ENCODE assay signal across 10 mouse cellular contexts in the genomic region with DNA sequence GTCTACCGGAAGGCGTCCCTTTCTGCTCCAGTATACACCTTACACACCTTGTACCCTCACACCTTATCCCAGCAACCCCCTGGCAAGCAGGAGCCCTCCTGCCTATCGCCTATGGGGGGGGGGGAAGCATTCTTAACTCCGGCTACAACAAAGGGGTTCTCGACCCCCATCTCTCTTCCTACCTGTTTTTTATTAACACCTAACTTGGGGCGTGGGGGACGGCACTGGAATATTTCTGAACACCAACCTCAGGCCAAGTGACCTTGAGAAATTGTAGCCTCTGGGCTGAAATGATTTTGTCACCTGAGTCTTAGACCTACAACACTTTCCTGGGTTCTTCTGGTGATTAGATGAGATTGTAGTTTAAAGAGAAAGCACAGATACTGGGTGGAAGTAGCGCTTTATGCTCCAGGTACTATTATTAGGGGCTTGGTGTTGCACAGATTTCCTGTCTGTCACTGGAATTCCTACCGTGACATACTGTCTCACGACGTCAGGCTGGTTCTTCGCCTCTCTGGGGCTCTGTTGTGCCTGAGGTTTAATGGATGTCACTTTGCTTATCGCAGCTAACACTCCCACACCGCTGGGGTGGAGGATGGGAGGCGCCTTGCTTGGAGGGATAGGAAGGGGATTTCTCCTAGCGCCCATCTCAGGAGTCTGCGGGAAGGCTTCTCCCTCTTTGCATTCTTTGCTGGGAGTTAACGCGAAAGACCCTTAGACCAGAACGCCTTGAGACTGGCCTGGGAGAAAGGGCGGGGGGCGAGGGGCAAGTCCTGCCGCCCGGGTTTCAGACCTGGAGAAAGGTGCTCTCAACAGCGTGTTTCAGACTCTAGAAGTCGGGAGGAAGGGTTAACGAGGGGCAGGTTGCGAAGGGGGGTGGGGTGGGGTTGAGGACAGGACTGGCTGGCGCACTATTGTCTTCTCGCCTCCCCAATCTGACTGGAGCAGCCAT. TPM values are rescaled to one million over a fixed set of nuclear protein-coding genes. Genes with fewer than 3 reads are reported as not detected.
DNase-seq lines count a peak whose midpoint lies in the region; ATAC-seq and TF ChIP-seq lines count a peak whose summit lies in the region.
"Had no signal": no experiment of that assay in that cellular context is flagged by ENCODE, and none has a peak within 500 bp of the region (broad histone marks: within the 10 kb centered on the region; RNA-seq: fewer than 3 reads in every experiment).

No protein-coding gene starts in this region.

- peak overlapping the region; percentile 53 for H3K4me3 ChIP-seq in heart, embryonic 15.5 days
- H3K4me3 ChIP-seq in heart, adult 2 months = no peak overlapping the region
- peak overlapping the region; percentile 52 for H3K4me3 ChIP-seq in forebrain, embryonic 15.5 days
- H3K4me3 ChIP-seq in midbrain, embryonic 12.5 days = peak overlapping the region; percentile 44
- no peak overlapping the region for H3K4me3 ChIP-seq in gastrocnemius, adult 2 months
- H3K4me3 ChIP-seq: myocyte had no signal

- no peaks in the 10 kb centered on the region for H3K36me3 ChIP-seq in heart, embryonic 15.5 days
- no peaks in the 10 kb centered on the region for H3K36me3 ChIP-seq in heart, adult 2 months (ENCODE audit: control insufficient read depth, insufficient read depth, low read length)
- H3K36me3 ChIP-seq in forebrain, embryonic 15.5 days = no peaks in the 10 kb centered on the region
- H3K36me3 ChIP-seq in midbrain, embryonic 12.5 days = no peaks in the 10 kb centered on the region

- H3K27me3 ChIP-seq in heart, embryonic 15.5 days = peaks cover 96% of the 10 kb centered on the region
- peaks cover 32% of the 10 kb centered on the region for H3K27me3 ChIP-seq in heart, adult 2 months (ENCODE audit: control insufficient read depth, insufficient read depth, low read length)
- H3K27me3 ChIP-seq in forebrain, embryonic 15.5 days = peaks cover 70% of the 10 kb centered on the region
- H3K27me3 ChIP-seq in midbrain, embryonic 12.5 days = peaks cover 98% of the 10 kb centered on the region

- H3K4me1 ChIP-seq in heart, embryonic 15.5 days (replicated peaks) = peaks cover 65% of the 10 kb centered on the region
- H3K4me1 ChIP-seq in heart, adult 2 months (ENCODE audit: control insufficient read depth, insufficient read depth, low read length) = no peaks in the 10 kb centered on the region
- H3K4me1 ChIP-seq in forebrain, embryonic 15.5 days = peaks cover 73% of the 10 kb centered on the region
- peaks cover 74% of the 10 kb centered on the region for H3K4me1 ChIP-seq in midbrain, embryonic 12.5 days

- ATAC-seq in heart, embryonic 15.5 days (replicated peaks; ENCODE audit: insufficient number of reproducible peaks, insufficient read depth, low FRiP score, low read depth) = no peak
- no peak for ATAC-seq in forebrain, embryonic 15.5 days (replicated peaks)
- no peak for ATAC-seq in midbrain, embryonic 12.5 days (ENCODE audit: low FRiP score, low read depth)

- H3K79me2 ChIP-seq in heart, adult 2 months (replicated peaks; ENCODE audit: control insufficient read depth, insufficient read depth, low read length) = no peaks in the 10 kb centered on the region

- TF ChIP-seq CTCF in heart, adult 2 months (IDR thresholded peaks at IDR 0.05) = no peak
- TF ChIP-seq CTCF in gastrocnemius, adult 2 months (IDR thresholded peaks at IDR 0.05) = no peak

- no peak overlapping the region for H3K27ac ChIP-seq in heart, embryonic 15.5 days
- H3K27ac ChIP-seq in heart, adult 2 months = no peak overlapping the region
- H3K27ac ChIP-seq in forebrain, embryonic 15.5 days (replicated peaks) = peak overlapping the region; percentile 93
- H3K27ac ChIP-seq in midbrain, embryonic 12.5 days (replicated peaks) = peak overlapping the region; percentile 77
- no peak overlapping the region for H3K27ac ChIP-seq in gastrocnemius, adult 2 months

- no peaks in the 10 kb centered on the region for H3K9me3 ChIP-seq in heart, embryonic 15.5 days (replicated peaks)
- H3K9me3 ChIP-seq in forebrain, embryonic 15.5 days = no peaks in the 10 kb centered on the region
- no peaks in the 10 kb centered on the region for H3K9me3 ChIP-seq in midbrain, embryonic 12.5 days

- DNase-seq in heart, adult 2 months = no peak
- peak; percentile 23 for DNase-seq in R1 (ENCODE audit: low read depth, low spot score)
- DNase-seq in gastrocnemius, adult 2 months = no peak
- no peak for DNase-seq in thymus, postnatal 0 days (ENCODE audit: low spot score)
- DNase-seq in spleen, postnatal 4 days (ENCODE audit: low spot score in 2 of 2) = no peak

- no peak for TF ChIP-seq POLR2A in heart, adult 2 months (IDR thresholded peaks at IDR 0.05; ENCODE audit: insufficient read depth, low read depth, low read length)

- H3K9ac ChIP-seq in heart, embryonic 15.5 days = no peak overlapping the region
- no peak overlapping the region for H3K9ac ChIP-seq in heart, adult 2 months (ENCODE audit: low read depth, low read length)
- H3K9ac ChIP-seq in forebrain, embryonic 15.5 days (replicated peaks) = peak overlapping the region; percentile 69
- H3K9ac ChIP-seq in midbrain, embryonic 12.5 days (replicated peaks) = peak overlapping the region; percentile 61

- 4% methylated on average over 30 of the region's 30 CpGs for WGBS in heart, embryonic 15.5 days
- WGBS in heart, adult 2 months = 8% methylated on average over 30 of the region's 30 CpGs
- 5% methylated on average over 30 of the region's 30 CpGs for WGBS in forebrain, embryonic 15.5 days
- WGBS in midbrain, embryonic 12.5 days = 3% methylated on average over 30 of the region's 30 CpGs

- intact Hi-C loops in heart, adult 2 months (cut with DNase I) = no loop called here
- intact Hi-C loops in gastrocnemius, adult 2 months (cut with DNase I) = loop anchor here (10.0 kb wide), 1 partner anchor 441 kb away; no protein-coding TSS in a partner anchor

- TF ChIP-seq EP300 in heart, adult 2 months (IDR thresholded peaks at IDR 0.05; ENCODE audit: insufficient read depth, low read depth, low read length) = no peak

- H3K4me2 ChIP-seq in heart, embryonic 15.5 days = peak overlapping the region; percentile 92
- H3K4me2 ChIP-seq in forebrain, embryonic 15.5 days (replicated peaks) = peak overlapping the region; percentile 65
- peak overlapping the region; percentile 56 for H3K4me2 ChIP-seq in midbrain, embryonic 12.5 days (replicated peaks)

RNA-seq across cellular contexts. Expression of a gene that starts 13.1 kb away (rescaled TPM):
- 0.20 and 0.32 TPM in 2 replicates for polyA plus RNA-seq in heart, embryonic 15.5 days (2015; fragmentation: Nextera tagmentation; extraction: Ambion mirVana)
- under 1 TPM; 0.23 to 0.45 TPM for total RNA-seq in heart, adult 2 months (2021)
- polyA plus RNA-seq in heart, adult 2 months (2012; rRNA removed) = 0.04 and 0.12 TPM in 2 replicates
- polyA plus RNA-seq in forebrain, embryonic 15.5 days (2015; fragmentation: Nextera tagmentation; extraction: Ambion mirVana) = 70.9 and 71.1 TPM in 2 replicates
- polyA plus RNA-seq in midbrain, embryonic 12.5 days (2016; fragmentation: Nextera tagmentation; extraction: Ambion mirVana) = 26.5 and 27.0 TPM in 2 replicates
- 1 to 10 TPM; 1.2 to 2.9 TPM for total RNA-seq in gastrocnemius, adult 2 months (2021)
- 0.29 and 0.49 TPM in 2 replicates for polyA plus RNA-seq in thymus, postnatal 0 days (2015; fragmentation: Nextera tagmentation; extraction: Ambion mirVana)
- total RNA-seq: granulocyte monocyte progenitor cell, adult 5-6 weeks had no signal
- polyA plus RNA-seq: myocyte had no signal

RNA-seq across cellular contexts. Expression of a gene that starts 57.3 kb away (rescaled TPM):
- polyA plus RNA-seq in heart, embryonic 15.5 days (2015; fragmentation: Nextera tagmentation; extraction: Ambion mirVana) = 0.66 and 1.3 TPM in 2 replicates
- not detected for total RNA-seq in heart, adult 2 months (2021)
- 1.0 TPM in 1 of 2 replicates, not detected in the other for polyA plus RNA-seq in heart, adult 2 months (2012; rRNA removed)
- 2.0 and 2.4 TPM in 2 replicates for polyA plus RNA-seq in forebrain, embryonic 15.5 days (2015; fragmentation: Nextera tagmentation; extraction: Ambion mirVana)
- 2.6 and 3.0 TPM in 2 replicates for polyA plus RNA-seq in midbrain, embryonic 12.5 days (2016; fragmentation: Nextera tagmentation; extraction: Ambion mirVana)
- not detected for total RNA-seq in gastrocnemius, adult 2 months (2021)
- polyA plus RNA-seq in thymus, postnatal 0 days (2015; fragmentation: Nextera tagmentation; extraction: Ambion mirVana) = 0.27 and 0.31 TPM in 2 replicates
- total RNA-seq: granulocyte monocyte progenitor cell, adult 5-6 weeks had no signal

Comparison
In these comparisons a context has a peak if more than half of its experiments do, and no peak if none do; other contexts are left out.
1. H3K4me3 ChIP-seq: peak in heart, embryonic 15.5 days (single experiment), forebrain, embryonic 15.5 days (single experiment) and midbrain, embryonic 12.5 days (single experiment); none in heart, adult 2 months (single experiment) and gastrocnemius, adult 2 months (single experiment).
2. H3K27ac ChIP-seq: peak in forebrain, embryonic 15.5 days (single experiment) and midbrain, embryonic 12.5 days (single experiment); none in heart, embryonic 15.5 days (single experiment), heart, adult 2 months (single experiment) and gastrocnemius, adult 2 months (single experiment).
3. H3K9ac ChIP-seq: peak in forebrain, embryonic 15.5 days (single experiment) and midbrain, embryonic 12.5 days (single experiment); none in heart, embryonic 15.5 days (single experiment) and heart, adult 2 months (single experiment).
4. RNA of a gene that starts 13.1 kb away (polyA plus RNA-seq): 70.9 to 71.1 TPM in forebrain, embryonic 15.5 days and 26.5 to 27.0 TPM in midbrain, embryonic 12.5 days; 0.29 to 0.49 TPM in thymus, postnatal 0 days, 0.20 to 0.32 TPM in heart, embryonic 15.5 days and 0.04 to 0.12 TPM in heart, adult 2 months; every median in the first group is over 10 times any median in the second.
5. Peak in every context shown above with its lines, with median percentiles within 50 percentile points of each other: H3K4me2 ChIP-seq.